Mouse (Mus musculus): ENCODE data around the gene Sf3b1. TPM values are rescaled to one million over a fixed set of nuclear protein-coding genes. Genes with fewer than 3 reads are reported as not detected.

The Sf3b1 gene
- total and polyA plus RNA-seq, 3 experiments = 111 to 167 (median 118) TPM

DNA sequence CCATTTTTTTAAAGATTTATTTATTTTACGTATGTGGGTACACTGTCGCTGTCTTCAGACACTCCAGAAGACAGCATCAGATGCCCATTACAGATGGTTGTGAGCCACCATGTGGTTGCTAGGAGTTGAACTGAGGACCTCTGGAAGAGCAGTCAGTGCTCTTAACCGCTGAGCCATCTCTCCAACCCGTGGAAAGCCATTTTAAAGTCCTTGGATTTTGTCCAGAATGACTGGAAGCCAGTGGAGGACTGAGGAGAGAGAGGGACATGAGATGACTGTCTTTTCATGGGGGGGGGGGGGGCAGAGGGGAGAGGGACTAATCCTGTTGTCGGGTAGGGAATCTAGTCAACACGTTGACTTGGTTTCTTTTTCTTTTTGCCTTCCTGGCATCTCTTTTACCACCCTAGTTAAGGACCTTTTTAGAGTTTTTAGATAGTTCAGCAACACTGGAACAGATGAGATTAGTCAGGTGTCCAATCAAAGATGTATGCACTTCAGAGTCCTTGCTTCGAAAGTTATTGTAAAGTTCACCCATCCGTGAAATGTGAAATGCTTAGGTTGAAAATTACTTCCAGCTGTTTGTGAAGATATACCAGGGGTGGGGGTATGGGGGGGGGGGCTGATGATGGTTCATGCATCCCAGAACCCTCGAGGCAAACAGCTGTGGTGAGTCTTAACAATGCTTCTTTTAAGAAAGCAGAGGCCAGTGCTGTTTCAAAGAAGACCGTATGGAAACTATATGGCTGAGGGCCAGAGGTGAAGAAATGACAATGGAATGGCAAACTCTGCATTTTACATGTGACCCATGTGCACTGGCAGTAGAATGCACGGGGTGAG, 61.9 kb downstream of the Sf3b1 start:
- Histone ChIP-seq H3K9me3 (replicated peaks; ENCODE audit: insufficient read depth, low read length) (no peaks in the 10 kb centered on the region), H3K79me2 (ENCODE audit: control insufficient read depth, insufficient read depth, low read length, poor library complexity) (no peaks in the 10 kb centered on the region), H3K27me3 (ENCODE audit: control insufficient read depth in 1 of 2, insufficient read depth in 2 of 2, low read length in 2 of 2) (no peaks in the 10 kb centered on the region; a peak in 1 of 4 replicates), H3K27ac (ENCODE audit: control insufficient read depth, low read depth, low read length) (no peak overlapping the region), H3K4me1 (ENCODE audit: control insufficient read depth in 1 of 2, insufficient read depth in 2 of 2, low read length in 2 of 2) (no peaks in the 10 kb centered on the region), H3K36me3 (ENCODE audit: control insufficient read depth in 1 of 2, insufficient read depth in 2 of 2, low read length in 2 of 2) (no peaks in the 10 kb centered on the region), H3K9ac (ENCODE audit: control insufficient read depth, low read depth, low read length, poor library complexity, severe bottlenecking) (no peak overlapping the region), H3K4me3 (ENCODE audit: control insufficient read depth in 1 of 2, insufficient read depth in 1 of 2, low read depth in 2 of 2, low read length in 2 of 2) (no peak overlapping the region)
- no peak for DNase-seq (ENCODE audit: low read depth, low spot score)
- TF ChIP-seq TCF12 (IDR thresholded peaks at IDR 0.05; ENCODE audit: low read depth, low read length) = no peak
- no peak for TF ChIP-seq ZC3H11A (IDR thresholded peaks at IDR 0.05; ENCODE audit: low read depth, low read length)
- TF ChIP-seq BHLHE40 (IDR thresholded peaks at IDR 0.05; ENCODE audit: borderline replicate concordance, low read depth, low read length) = no peak
- TF ChIP-seq MAX (IDR thresholded peaks at IDR 0.05; ENCODE audit: low read length) = no peak
- no peak for TF ChIP-seq USF2 (IDR thresholded peaks at IDR 0.05; ENCODE audit: borderline replicate concordance in 1 of 2, insufficient read depth in 1 of 2, low read depth in 1 of 2, low read length in 2 of 2)

DNA sequence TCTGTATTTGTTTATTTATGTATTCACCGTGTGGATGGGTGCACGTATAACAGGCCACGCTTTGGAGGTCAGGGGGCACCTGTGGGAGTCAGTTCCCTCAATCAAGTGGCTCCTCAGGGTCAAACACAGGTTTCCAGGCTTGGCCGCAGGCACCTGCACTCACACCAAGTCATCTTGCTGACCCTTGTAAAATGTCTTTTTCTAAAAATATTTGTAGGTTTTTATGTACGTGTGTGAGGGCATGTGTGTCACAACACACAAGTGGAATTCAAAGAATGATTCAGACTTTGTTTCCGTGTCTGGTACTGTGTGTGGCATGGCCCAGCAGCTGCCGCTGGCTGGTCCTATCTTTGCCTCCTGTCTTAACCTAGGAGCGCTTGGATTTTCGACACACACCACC, 65.6 kb downstream of the Sf3b1 start:
- Histone ChIP-seq H3K9me3 (replicated peaks; ENCODE audit: insufficient read depth, low read length) (no peaks in the 10 kb centered on the region), H3K36me3 (ENCODE audit: control insufficient read depth in 1 of 2, insufficient read depth in 2 of 2, low read length in 2 of 2) (no peaks in the 10 kb centered on the region), H3K27me3 (ENCODE audit: control insufficient read depth in 1 of 2, insufficient read depth in 2 of 2, low read length in 2 of 2) (no peaks in the 10 kb centered on the region), H3K27ac (ENCODE audit: control insufficient read depth, low read depth, low read length) (no peak overlapping the region), H3K9ac (ENCODE audit: control insufficient read depth, low read depth, low read length, poor library complexity, severe bottlenecking) (no peak overlapping the region), H3K4me1 (ENCODE audit: control insufficient read depth in 1 of 2, insufficient read depth in 2 of 2, low read length in 2 of 2) (no peaks in the 10 kb centered on the region), H3K4me3 (ENCODE audit: control insufficient read depth in 1 of 2, insufficient read depth in 1 of 2, low read depth in 2 of 2, low read length in 2 of 2) (no peak overlapping the region), H3K79me2 (ENCODE audit: control insufficient read depth, insufficient read depth, low read length, poor library complexity) (no peaks in the 10 kb centered on the region)
- TF ChIP-seq UBTF (IDR thresholded peaks at IDR 0.05; ENCODE audit: borderline replicate concordance, insufficient read depth, low read depth, low read length) = no peak
- TF ChIP-seq BHLHE40 (IDR thresholded peaks at IDR 0.05; ENCODE audit: borderline replicate concordance, low read depth, low read length) = no peak
- no peak for TF ChIP-seq JUND (IDR thresholded peaks at IDR 0.05; ENCODE audit: low read depth, low read length)
- no peak for TF ChIP-seq RCOR1 (IDR thresholded peaks at IDR 0.05; ENCODE audit: low read depth, low read length)
- no peak for TF ChIP-seq RAD21 (IDR thresholded peaks at IDR 0.05; ENCODE audit: low read depth, low read length)
- no peak for TF ChIP-seq USF2 (IDR thresholded peaks at IDR 0.05; ENCODE audit: borderline replicate concordance in 1 of 2, insufficient read depth in 1 of 2, low read depth in 1 of 2, low read length in 2 of 2)
- TF ChIP-seq SMC3 (IDR thresholded peaks at IDR 0.05; ENCODE audit: low read depth, low read length) = no peak
- no peak for TF ChIP-seq MYB (IDR thresholded peaks at IDR 0.05; ENCODE audit: low read depth, low read length)
- TF ChIP-seq CTCF (IDR thresholded peaks at IDR 0.05 in 2 of 3, conservative IDR thresholded peaks at IDR 0.05 in 1 of 3; ENCODE audit: control insufficient read depth in 1 of 3, insufficient read depth in 1 of 3, low read depth in 2 of 3, low read length in 3 of 3, poor library complexity in 1 of 3, severe bottlenecking in 1 of 3) = no peak
- TF ChIP-seq GATA1 (IDR thresholded peaks at IDR 0.05; ENCODE audit: low read depth, low read length) = no peak
- TF ChIP-seq POLR2AphosphoS2 (IDR thresholded peaks at IDR 0.05; ENCODE audit: low read length) = no peak
- no peak for TF ChIP-seq ELF1 (IDR thresholded peaks at IDR 0.05; ENCODE audit: low read depth, low read length)
- TF ChIP-seq ZC3H11A (IDR thresholded peaks at IDR 0.05; ENCODE audit: low read depth, low read length) = no peak
- TF ChIP-seq TAL1 (IDR thresholded peaks at IDR 0.05; ENCODE audit: low read length) = no peak
- TF ChIP-seq MAFK (IDR thresholded peaks at IDR 0.05; ENCODE audit: borderline replicate concordance, low read depth, low read length) = no peak
- TF ChIP-seq ZKSCAN1 (IDR thresholded peaks at IDR 0.05; ENCODE audit: low read depth, low read length) = no peak
- DNase-seq (ENCODE audit: low read depth, low spot score) = no peak

All from MEL (cell line).